8 mouse cellular contexts compared by ENCODE assay signal in genomic region chr15:84922884-84923507, GRCm38 (mm10). TPM values are rescaled to one million over a fixed set of nuclear protein-coding genes. Genes with fewer than 3 reads are reported as not detected.
A peak's percentile ranks its signal among the peaks of the same experiment; 100 is the strongest.
DNase-seq lines count a peak whose midpoint lies in the region; ATAC-seq and TF ChIP-seq lines count a peak whose summit lies in the region.

Gene Nup50, plus strand, starts transcription at chr15:84923411.

- TF ChIP-seq CTCF in bone marrow, adult 2 months (IDR thresholded peaks at IDR 0.05; ENCODE audit: control insufficient read depth, insufficient read depth, low read length) = no peak
- TF ChIP-seq CTCF in midbrain, postnatal 0 days (IDR thresholded peaks at IDR 0.05) = no peak

- peaks cover 7% of the 10 kb centered on the region for H3K36me3 ChIP-seq in embryonic facial prominence, embryonic 15.5 days
- H3K36me3 ChIP-seq in limb, embryonic 14.5 days (ENCODE audit: control insufficient read depth, insufficient read depth, low read length) = peaks cover 10% of the 10 kb centered on the region
- H3K36me3 ChIP-seq in midbrain, postnatal 0 days (ENCODE audit: insufficient read depth, low read length) = peaks cover 8% of the 10 kb centered on the region; the same call in 1 of the 2 replicates

- H3K27me3 ChIP-seq in embryonic facial prominence, embryonic 15.5 days = no peaks in the 10 kb centered on the region
- H3K27me3 ChIP-seq in limb, embryonic 14.5 days (ENCODE audit: control insufficient read depth, insufficient read depth, low read length) = no peaks in the 10 kb centered on the region
- H3K27me3 ChIP-seq in midbrain, postnatal 0 days (ENCODE audit: insufficient read depth, low read length) = no peaks in the 10 kb centered on the region

- peak within 1 kb of the TSS; percentile 98 for H3K27ac ChIP-seq in bone marrow, adult 2 months (ENCODE audit: control insufficient read depth, insufficient read depth, low read depth, low read length, poor library complexity)
- H3K27ac ChIP-seq in embryonic facial prominence, embryonic 15.5 days (replicated peaks) = peak within 1 kb of the TSS; percentile 98
- peak within 1 kb of the TSS; percentile 96 for H3K27ac ChIP-seq in limb, embryonic 14.5 days (replicated peaks; ENCODE audit: low read depth, low read length)
- H3K27ac ChIP-seq in midbrain, postnatal 0 days (ENCODE audit: low read depth, low read length) = peak within 1 kb of the TSS; percentile 95

- no peaks in the 10 kb centered on the region; the same call in 1 of the 2 replicates for H3K4me1 ChIP-seq in bone marrow, adult 2 months (ENCODE audit: control insufficient read depth, insufficient read depth, low read length)
- peaks cover 14% of the 10 kb centered on the region for H3K4me1 ChIP-seq in embryonic facial prominence, embryonic 15.5 days
- H3K4me1 ChIP-seq in limb, embryonic 14.5 days (ENCODE audit: control insufficient read depth, insufficient read depth, low read length) = peaks cover 15% of the 10 kb centered on the region; the same call in 1 of the 2 replicates
- H3K4me1 ChIP-seq in midbrain, postnatal 0 days (ENCODE audit: insufficient read depth, low read length) = no peaks in the 10 kb centered on the region

- H3K9me3 ChIP-seq in embryonic facial prominence, embryonic 15.5 days (replicated peaks) = no peaks in the 10 kb centered on the region
- no peaks in the 10 kb centered on the region for H3K9me3 ChIP-seq in limb, embryonic 14.5 days (ENCODE audit: control insufficient read depth, low read length)
- H3K9me3 ChIP-seq in midbrain, postnatal 0 days (ENCODE audit: low read length) = no peaks in the 10 kb centered on the region

- peak within 1 kb of the TSS; percentile 98 for H3K4me3 ChIP-seq in bone marrow, adult 2 months (replicated peaks; ENCODE audit: control insufficient read depth, low read depth, low read length)
- H3K4me3 ChIP-seq in embryonic facial prominence, embryonic 15.5 days (replicated peaks) = peak within 1 kb of the TSS; percentile 96
- H3K4me3 ChIP-seq in limb, embryonic 14.5 days (replicated peaks; ENCODE audit: low read length) = peak within 1 kb of the TSS; percentile 97
- H3K4me3 ChIP-seq in midbrain, postnatal 0 days (ENCODE audit: low read depth, low read length) = peak within 1 kb of the TSS; percentile 98

- WGBS in bone marrow, adult 2 months = under 1% methylated on average over 60 of the region's 60 CpGs
- WGBS in embryonic facial prominence, embryonic 15.5 days = under 1% methylated on average over 60 of the region's 60 CpGs
- WGBS in limb, embryonic 14.5 days = under 1% methylated on average over 55 of the region's 60 CpGs
- WGBS in midbrain, postnatal 0 days = 0% methylated on average over 60 of the region's 60 CpGs

- peak within 1 kb of the TSS; percentile 59 for H3K4me2 ChIP-seq in embryonic facial prominence, embryonic 15.5 days (replicated peaks)
- peak within 1 kb of the TSS; percentile 80 for H3K4me2 ChIP-seq in limb, embryonic 14.5 days (replicated peaks; ENCODE audit: low read depth, low read length, severe bottlenecking)
- peak within 1 kb of the TSS; percentile 94 for H3K4me2 ChIP-seq in midbrain, postnatal 0 days (ENCODE audit: low read depth, low read length, poor library complexity, severe bottlenecking)

- H3K9ac ChIP-seq in embryonic facial prominence, embryonic 15.5 days = peak within 1 kb of the TSS; percentile 98
- H3K9ac ChIP-seq in limb, embryonic 14.5 days (ENCODE audit: low read depth, low read length, severe bottlenecking) = peak within 1 kb of the TSS; percentile 96
- peak within 1 kb of the TSS; percentile 89 for H3K9ac ChIP-seq in midbrain, postnatal 0 days (replicated peaks; ENCODE audit: low read length, poor library complexity, severe bottlenecking)

- ATAC-seq in embryonic facial prominence, embryonic 15.5 days (ENCODE audit: insufficient number of reproducible peaks, low FRiP score, low TSS enrichment, low read depth) = peak; percentile 94
- peak; percentile 94 for ATAC-seq in limb, embryonic 14.5 days (ENCODE audit: low FRiP score, low read depth)
- ATAC-seq in midbrain, postnatal 0 days (ENCODE audit: low FRiP score) = peak; percentile 90

- DNase-seq in 416B (ENCODE audit: low read depth) = peak; percentile 99
- DNase-seq in heart, adult 8-10 months (ENCODE audit: low spot score) = peak; percentile 100
- DNase-seq in kidney, adult 9 months = peak; percentile 100
- DNase-seq in limb, embryonic 14.5 days (ENCODE audit: low spot score) = peak; percentile 99
- peak; percentile 99 for DNase-seq in midbrain, postnatal 0 days (ENCODE audit: low spot score)
- peak; percentile 99 for DNase-seq in spleen, postnatal 14 days (ENCODE audit: low spot score in 2 of 2)

- peak; percentile 89 for TF ChIP-seq POLR2A in bone marrow, adult 2 months (IDR thresholded peaks at IDR 0.05; ENCODE audit: borderline replicate concordance, control insufficient read depth, low read depth, low read length)
- TF ChIP-seq POLR2A in limb, embryonic 14.5 days (IDR thresholded peaks at IDR 0.05; ENCODE audit: borderline replicate concordance, extremely low read depth, insufficient read depth, insufficient read length) = peak; percentile 68; the same call in 1 of the 2 replicates

RNA-seq across cellular contexts. Expression of gene Nup50, which starts in this region (rescaled TPM):
- polyA plus RNA-seq in bone marrow, adult 2 months (2011; ENCODE audit: insufficient read depth, insufficient read length, low replicate concordance, missing spikeins) = 28.4 and 40.7 TPM in 2 replicates
- 30.6 and 32.1 TPM in 2 replicates for polyA plus RNA-seq in embryonic facial prominence, embryonic 15.5 days (2015; fragmentation: Nextera tagmentation; extraction: Ambion mirVana)
- 10 to 100 TPM; 14.8 to 16.6 (median 15.9) TPM for total RNA-seq in heart, adult 8-10 months (2022)
- 17.5 and 19.7 TPM in 2 replicates for polyA plus RNA-seq in limb, embryonic 14.5 days (2012; rRNA removed)
- 29.1 and 31.2 TPM in 2 replicates for polyA plus RNA-seq in limb, embryonic 14.5 days (2014; fragmentation: Nextera tagmentation; extraction: Ambion mirVana)
- total RNA-seq in midbrain, postnatal 0 days (2014; rRNA removed) = 16.2 and 16.8 TPM in 2 replicates
- polyA plus RNA-seq in midbrain, postnatal 0 days (2015; fragmentation: Nextera tagmentation; extraction: Ambion mirVana) = 17.8 and 20.7 TPM in 2 replicates

Comparison
In these comparisons a context has a peak if more than half of its experiments do, and no peak if none do; other contexts are left out.
1. Peak in every context shown above with its lines: DNase-seq, ATAC-seq, H3K4me3 ChIP-seq and H3K27ac ChIP-seq.